Mouse (Mus musculus) c-Kit-positive CD71-positive TER-119-positive erythroid progenitor cells, embryonic 14.5 days (primary cell): ENCODE results near the gene Theg.
A peak's percentile ranks its signal among the peaks of the same experiment; 100 is the strongest.

Experiments
- DNase-seq: peaks from one replicate; pipeline ENCODE4 v3.0.0-alpha.2; 2013; ENCODE audit warnings: low spot score

Gene Theg

DNA sequence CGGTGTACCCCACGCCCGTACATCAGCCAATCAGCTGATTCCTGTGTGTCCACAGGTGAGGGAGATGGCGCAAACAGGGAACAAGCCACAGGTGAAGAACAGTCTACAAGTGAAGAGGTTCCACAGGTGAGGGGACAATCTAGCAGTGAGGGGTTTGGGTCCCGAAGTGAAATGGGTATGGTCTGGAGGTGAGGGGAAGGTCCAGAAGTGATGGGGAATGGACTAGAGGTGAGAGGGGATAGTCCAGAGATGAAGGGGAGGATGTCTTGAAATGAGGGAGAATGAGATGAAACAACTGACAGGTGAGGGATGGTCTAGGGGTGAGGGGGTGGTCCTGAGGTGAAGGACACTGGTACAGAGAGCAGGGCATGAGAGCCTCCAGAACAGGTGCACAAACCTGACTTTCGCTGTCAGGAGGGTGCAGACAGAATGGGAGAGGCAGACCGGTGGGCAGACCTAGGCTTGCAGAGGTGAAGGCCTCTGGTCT, 31.9 kb downstream of the Theg start:
- DNase-seq, result no peak

- peak; percentile 48 for DNase-seq
These were observed 32.5 kb downstream of the Theg start, which contains the start of gene Mier2 for GRCm38 (mm10) chr10:79554330-79555237. TSS of gene Mier2 (minus strand) at chr10:79555199.

DNA sequence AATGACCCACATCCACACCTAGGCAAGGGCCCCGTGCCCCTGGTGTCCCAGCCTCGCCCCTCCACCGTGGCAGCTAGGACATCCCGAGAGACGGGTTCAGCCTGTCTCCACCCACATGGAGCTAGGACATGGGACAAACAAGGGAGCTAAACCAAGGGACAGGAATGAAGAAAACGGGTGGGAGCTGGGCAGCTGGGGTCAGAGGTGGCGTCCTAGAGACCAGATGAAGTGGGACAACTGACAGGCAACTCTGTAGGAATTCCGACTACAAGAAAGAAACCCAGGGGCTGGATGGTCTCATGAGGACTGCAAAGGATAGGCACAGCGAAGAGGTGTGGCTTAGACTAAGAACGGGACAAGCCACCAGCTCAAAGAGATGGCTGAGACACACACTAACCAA, 33.4 kb downstream of the Theg start:
- no peak for DNase-seq

GRCm38 (mm10) chr10:79553176-79553575, 34.0 kb downstream of the Theg start:
- no peak for DNase-seq

DNA sequence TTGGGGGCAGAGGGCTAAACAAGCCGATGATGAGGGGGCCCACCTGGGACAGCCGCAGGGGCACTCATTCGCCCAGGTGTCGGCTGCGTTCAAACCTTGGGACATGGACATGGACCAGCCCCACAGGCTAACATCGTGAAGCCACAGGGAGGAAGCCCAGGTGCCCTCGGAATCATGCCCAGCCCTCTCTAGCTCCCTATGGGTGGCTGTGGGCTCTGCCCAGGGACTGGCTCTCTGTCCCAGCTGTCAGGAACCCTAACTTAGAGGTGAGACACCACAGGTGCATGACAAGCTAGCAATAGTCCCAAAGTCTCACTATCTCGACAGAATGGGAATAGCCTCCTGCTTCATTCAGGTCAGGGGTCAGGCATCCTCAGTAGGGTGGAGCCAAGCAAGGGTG, 34.6 kb downstream of the Theg start:
- no peak for DNase-seq

GRCm38 (mm10) chr10:79550366-79550765, 36.8 kb downstream of the Theg start:
- no peak for DNase-seq

DNA sequence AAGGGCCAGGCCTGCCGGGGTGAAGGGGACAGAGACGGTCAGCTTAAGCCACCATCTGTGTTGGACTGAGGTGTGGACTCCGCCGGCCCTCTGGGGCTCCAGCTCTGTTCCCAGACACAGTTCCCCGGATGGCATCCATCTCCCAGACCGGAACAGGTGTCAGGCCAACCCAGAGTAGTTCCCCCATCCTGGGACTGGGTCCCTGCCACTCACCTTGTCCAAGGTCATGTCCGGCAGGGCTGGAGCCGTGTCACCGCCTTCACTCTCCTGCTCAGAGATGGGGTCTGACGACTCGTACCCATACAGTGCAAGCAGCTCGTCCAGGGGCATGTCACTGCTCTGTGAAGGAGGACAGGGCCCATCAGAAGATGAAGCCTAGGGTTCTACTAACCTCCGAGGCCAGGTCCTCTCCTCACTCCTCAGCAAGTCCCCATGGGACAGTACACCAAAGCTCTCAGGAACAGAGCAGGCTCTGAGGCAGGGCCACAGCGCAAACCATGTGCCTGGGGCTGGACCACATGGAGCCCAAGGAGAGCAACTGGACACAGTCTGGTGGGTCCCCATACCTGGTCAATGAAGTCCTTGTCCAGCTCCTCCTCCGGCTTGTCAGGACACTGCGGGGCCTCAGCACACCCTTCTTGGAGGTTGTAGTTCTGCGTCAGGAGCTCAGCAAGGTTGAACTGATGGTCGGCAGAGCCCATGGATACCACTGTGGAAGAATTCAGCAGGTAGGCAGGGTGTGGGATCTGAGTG, 38.0 kb downstream of the Theg start:
- no peak for DNase-seq

DNA sequence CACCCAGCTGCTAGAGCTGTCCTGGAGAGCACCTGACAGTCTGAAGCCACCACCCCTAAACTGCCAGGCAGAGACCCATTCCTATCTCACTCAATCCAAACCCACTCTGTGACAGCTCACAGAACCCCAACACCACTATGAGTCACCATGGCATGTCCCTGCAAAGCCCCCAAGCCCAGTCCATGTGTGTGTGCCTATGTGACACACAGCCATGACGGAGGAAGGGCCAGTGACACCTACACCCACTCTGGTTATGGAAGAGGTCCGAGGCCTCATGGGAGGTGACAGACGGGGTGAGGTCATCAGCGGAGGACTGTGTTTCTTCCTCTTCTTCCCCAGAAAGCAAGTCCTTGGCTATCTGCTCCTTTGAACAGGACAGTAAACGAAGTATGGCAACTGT, 38.6 kb downstream of the Theg start:
- DNase-seq, result no peak

GRCm38 (mm10) chr10:79547148-79547675, 39.9 kb downstream of the Theg start:
- no peak for DNase-seq

- no peak for DNase-seq
These were observed 40.6 kb downstream of the Theg start for GRCm38 (mm10) chr10:79546483-79546882.

- no peak for DNase-seq
These were observed 41.2 kb downstream of the Theg start for GRCm38 (mm10) chr10:79545891-79546290.

GRCm38 (mm10) chr10:79544631-79545030, 42.5 kb downstream of the Theg start:
- no peak for DNase-seq

DNA sequence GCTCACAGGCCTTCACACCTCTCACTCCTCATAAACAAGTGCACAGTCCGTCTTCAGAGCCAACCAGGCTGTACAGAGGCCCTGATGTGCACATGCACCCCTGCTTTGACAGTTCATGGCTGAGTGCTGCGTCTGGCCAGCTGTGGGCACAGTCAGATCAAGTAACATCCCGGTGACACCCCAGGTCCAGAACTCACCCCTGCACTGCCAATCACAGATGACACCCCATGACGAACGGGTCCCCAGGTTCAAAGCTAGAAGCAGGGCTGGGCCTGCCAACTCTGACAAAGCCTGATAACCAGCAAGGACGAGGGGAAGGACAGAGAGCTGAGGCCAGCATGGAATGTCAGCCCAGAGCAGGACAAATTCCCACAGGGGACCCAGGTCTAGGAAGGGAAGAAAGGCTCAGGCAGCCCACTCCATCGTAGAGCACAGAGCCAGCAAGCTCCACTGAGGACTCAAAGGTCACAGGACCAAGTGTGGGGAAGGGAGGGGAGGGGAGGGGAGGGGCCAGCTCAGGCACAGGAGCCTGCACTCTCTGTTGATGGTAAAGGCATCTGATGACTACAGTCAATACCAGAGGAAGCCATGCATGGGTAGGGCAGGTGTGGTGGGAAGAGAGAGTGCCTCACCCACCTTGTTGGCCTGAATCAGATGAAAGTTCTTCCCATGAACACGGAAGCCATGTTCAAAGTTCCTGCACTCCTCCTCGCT, 43.1 kb downstream of the Theg start:
- no peak for DNase-seq

- no peak for DNase-seq
These were observed 45.0 kb downstream of the Theg start for GRCm38 (mm10) chr10:79542171-79542570.

- no peak for DNase-seq
These were observed 45.6 kb downstream of the Theg start for GRCm38 (mm10) chr10:79541522-79541921.

DNA sequence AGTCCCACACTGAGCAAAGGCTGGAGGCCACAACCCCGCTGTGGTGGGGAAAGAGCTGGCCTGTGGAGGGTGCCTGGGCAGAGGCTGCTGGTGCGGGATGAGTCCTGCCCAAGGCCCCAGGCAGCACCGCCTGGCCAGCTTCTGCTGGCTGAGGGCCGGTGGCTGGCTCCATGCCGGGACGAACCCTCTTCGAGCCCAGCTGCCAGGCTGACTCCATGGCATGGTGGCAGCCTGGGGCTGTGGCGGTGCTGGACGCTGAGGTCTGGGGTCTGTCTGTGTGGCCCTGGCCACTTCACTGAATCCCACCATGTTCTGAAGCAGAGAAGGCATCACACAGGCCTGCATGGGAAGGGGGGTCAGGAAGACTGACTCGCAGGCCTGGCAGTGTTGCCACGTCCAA, 46.4 kb downstream of the Theg start:
- no peak for DNase-seq

DNA sequence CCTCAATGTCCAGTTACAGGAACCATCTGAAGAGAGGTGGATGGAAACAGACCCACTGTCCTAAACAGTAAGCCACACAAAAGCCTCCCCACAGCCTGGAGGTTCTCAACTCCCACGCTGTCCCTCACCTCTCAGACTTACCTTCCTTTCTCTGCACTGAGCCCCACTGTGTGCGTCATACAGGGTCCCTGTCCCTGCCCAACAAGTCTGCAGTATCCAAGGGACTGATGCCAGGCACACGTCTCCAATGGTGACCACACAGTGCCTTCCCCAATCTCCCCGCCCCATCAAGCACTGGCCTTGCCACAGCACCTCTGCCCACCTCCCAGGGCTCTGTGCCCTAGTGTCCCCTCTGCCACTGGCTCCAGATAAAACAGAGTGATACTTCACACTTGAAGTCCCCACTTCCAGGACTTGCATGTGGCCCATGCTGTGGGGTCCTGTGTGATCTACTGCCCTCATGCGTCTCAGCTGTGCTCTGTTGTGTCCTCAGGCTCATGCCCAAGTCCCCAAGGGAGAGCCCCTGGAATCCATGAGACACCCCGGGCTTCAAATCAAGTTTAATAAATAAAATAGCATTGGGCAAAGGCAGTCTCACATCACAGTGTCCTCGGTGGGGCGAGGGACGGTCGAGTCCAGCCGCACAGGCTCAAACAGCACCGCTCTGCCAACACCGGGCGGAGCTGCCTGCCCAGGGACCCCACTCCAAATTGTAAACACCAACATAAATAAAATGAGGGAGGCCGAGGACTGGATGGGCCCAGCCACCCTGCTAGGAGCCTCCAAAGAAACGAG, 47.2 kb downstream of the Theg start:
- no peak for DNase-seq

DNA sequence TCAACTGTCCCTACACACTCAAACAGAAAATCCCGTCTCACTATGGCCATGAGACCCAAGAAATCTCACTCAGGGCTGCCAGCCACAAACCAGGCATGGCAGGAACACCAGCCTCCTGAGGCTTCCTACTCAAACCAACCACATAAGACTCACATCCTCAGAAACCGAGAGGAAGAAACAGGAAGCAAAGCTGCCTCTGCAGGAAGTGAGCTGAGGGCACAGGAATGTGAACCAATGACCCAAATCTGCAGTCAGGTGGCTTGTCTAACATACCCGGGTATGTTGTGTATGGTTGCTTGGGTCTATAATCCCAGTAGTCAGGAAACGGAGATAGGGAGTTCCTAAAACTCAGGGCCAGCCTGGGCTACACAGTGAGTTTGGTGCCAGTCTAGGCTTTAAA, 48.3 kb downstream of the Theg start:
- DNase-seq, result no peak

GRCm38 (mm10) chr10:79538323-79538722, 48.8 kb downstream of the Theg start:
- DNase-seq, result no peak

GRCm38 (mm10) chr10:79537781-79538180, 49.4 kb downstream of the Theg start:
- no peak for DNase-seq

DNA sequence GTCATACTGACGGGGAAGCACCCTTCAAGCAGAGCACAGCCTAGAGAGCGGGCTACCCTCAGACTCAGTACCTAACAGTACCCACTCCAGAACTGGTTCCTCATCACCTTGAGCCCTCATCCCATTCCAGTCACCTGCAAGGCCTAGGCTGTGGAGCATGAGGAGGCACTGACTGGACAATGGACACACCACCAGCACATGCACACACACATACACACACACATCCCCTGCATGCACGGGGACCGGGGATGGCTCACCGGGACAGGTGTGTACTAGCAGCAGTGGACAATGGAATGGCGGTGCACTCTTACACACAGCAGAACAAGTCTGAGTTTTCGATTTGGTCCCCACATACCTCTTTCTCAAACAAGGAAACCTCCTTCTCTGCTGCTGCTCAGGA, 49.9 kb downstream of the Theg start:
- DNase-seq, result no peak
